Mouse (Mus musculus) heart, embryonic 14.5 days (tissue): Measurements from ENCODE around the gene Lrrc61. TPM values are rescaled to one million over a fixed set of nuclear protein-coding genes. Genes with fewer than 3 reads are reported as not detected.

ENCODE experiments used
- ATAC-seq: fragments of 200-750 bp; cut with Nextera tagmentation; 2 replicates; pipeline ENCODE4 v1.8.0; 2017; ENCODE audit warnings: low read depth, moderate TSS enrichment; ENCODE audit not compliant: insufficient number of reproducible peaks, insufficient read depth, low FRiP score
- H3K27ac ChIP-seq, 2 experiments: fragments of 200-500 bp in 1 of 2; fragments of 300-500 bp in 1 of 2; sonication (generic) in 1 of 2; replicated peaks in 1 of 2; 2 replicates each; pipeline ENCODE4 v1.5.1; 2012 to 2014; ENCODE audit warnings: low read depth in 2 of 2, low read length in 2 of 2, control low read depth in 1 of 2, mild to moderate bottlenecking in 1 of 2, mixed read lengths in 1 of 2; ENCODE audit not compliant: control insufficient read depth in 1 of 2, insufficient read depth in 1 of 2
- H3K27me3 ChIP-seq: fragments of 300-500 bp; sonication (generic); 2 replicates; pipeline ENCODE4 v1.6.1; 2014; ENCODE audit warnings: mild to moderate bottlenecking, low read length, control low read depth; ENCODE audit not compliant: control insufficient read depth, insufficient read depth
- H3K36me3 ChIP-seq: fragments of 300-500 bp; sonication (generic); 2 replicates; pipeline ENCODE4 v1.6.1; 2014; ENCODE audit warnings: mild to moderate bottlenecking, control low read depth, low read length, mixed read lengths; ENCODE audit not compliant: control insufficient read depth, insufficient read depth
- H3K4me1 ChIP-seq, 2 experiments: fragments of 200-500 bp in 1 of 2; fragments of 300-500 bp in 1 of 2; sonication (generic) in 1 of 2; 2 replicates each; pipeline ENCODE4 v1.6.1; 2012 to 2014; ENCODE audit warnings: low read length in 2 of 2, control low read depth in 1 of 2, mixed read lengths in 1 of 2; ENCODE audit not compliant: control insufficient read depth in 2 of 2, insufficient read depth in 2 of 2
- H3K4me2 ChIP-seq: fragments of 300-500 bp; sonication (generic); 2 replicates; pipeline ENCODE4 v1.6.1; 2014; ENCODE audit warnings: mild to moderate bottlenecking, low read length
- H3K4me3 ChIP-seq, 2 experiments: fragments of 200-500 bp in 1 of 2; fragments of 300-500 bp in 1 of 2; sonication (generic) in 1 of 2; 2 replicates each; pipeline ENCODE4 v1.5.1; 2012 to 2014; ENCODE audit warnings: low read length in 2 of 2, mild to moderate bottlenecking in 2 of 2, control low read depth in 1 of 2, low read depth in 1 of 2, moderate library complexity in 1 of 2; ENCODE audit not compliant: control insufficient read depth in 1 of 2, insufficient read depth in 1 of 2
- H3K9ac ChIP-seq: fragments of 300-500 bp; sonication (generic); 2 replicates; pipeline ENCODE4 v1.6.1; 2014; ENCODE audit warnings: mild to moderate bottlenecking, low read length
- H3K9me3 ChIP-seq: fragments of 300-500 bp; sonication (generic); 2 replicates; pipeline ENCODE4 v1.6.1; 2016; ENCODE audit warnings: low read length, control low read depth; ENCODE audit not compliant: control insufficient read depth
- WGBS: fragments of 180-500 bp; shearing (Covaris S2); extraction: QIAGEN DNeasy Blood & Tissue Kit; methylation state at CpG from one replicate; pipeline ENCODE4 v1.1.7; 2014; 5-methylcytosine and 5-hydroxymethylcytosine counted together
- polyA plus RNA-seq: library from polyadenylated mRNA; unstranded; fragments of >200 nt; fragmentation: Nextera tagmentation; extraction: Ambion mirVana; gene quantifications from 2 replicates; pipeline ENCODE4 v1.2.1, GENCODE M21; 2014

Lrrc61 gene
- polyA plus RNA-seq, 1 experiment from 2014 or later: 4.9 TPM

DNA sequence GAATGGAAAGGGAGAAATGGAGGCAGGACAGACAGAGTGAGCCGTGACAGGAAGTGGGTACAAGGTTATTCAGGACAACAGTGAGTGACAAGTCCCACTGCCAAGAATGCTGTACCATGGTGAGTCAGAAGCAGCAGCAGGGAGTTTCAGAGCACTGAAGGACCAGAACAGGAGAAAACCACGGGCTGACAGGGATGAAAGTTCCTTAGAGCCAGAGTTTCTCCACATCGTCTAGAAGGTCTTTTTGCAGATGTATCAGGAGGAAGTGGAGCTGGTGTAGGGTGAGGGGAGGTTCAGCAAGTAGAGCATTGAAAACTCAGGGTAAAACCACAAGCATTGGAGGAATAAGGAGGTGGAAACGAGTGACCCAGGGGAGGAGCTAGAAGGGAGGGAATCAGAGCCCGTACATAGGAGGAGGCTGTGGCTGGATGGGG is 24.6 kb downstream of the Lrrc61 start:
- no peak overlapping the region for H3K4me3 ChIP-seq
- H3K4me2 ChIP-seq: peak overlapping the region; percentile 48
- H3K4me1 ChIP-seq: peaks cover 16 to 30% of the 10 kb centered on the region in 2 experiments
- WGBS: 7% methylated on average over 5 of the region's 5 CpGs
- no peaks in the 10 kb centered on the region for H3K27me3 ChIP-seq
- H3K9me3 ChIP-seq: no peaks in the 10 kb centered on the region
- peak; percentile 57; the same call in 1 of the 2 replicates for ATAC-seq
- H3K27ac ChIP-seq: peak overlapping the region; percentile 75
- H3K9ac ChIP-seq: peak overlapping the region; percentile 52
- H3K36me3 ChIP-seq: no peaks in the 10 kb centered on the region

DNA sequence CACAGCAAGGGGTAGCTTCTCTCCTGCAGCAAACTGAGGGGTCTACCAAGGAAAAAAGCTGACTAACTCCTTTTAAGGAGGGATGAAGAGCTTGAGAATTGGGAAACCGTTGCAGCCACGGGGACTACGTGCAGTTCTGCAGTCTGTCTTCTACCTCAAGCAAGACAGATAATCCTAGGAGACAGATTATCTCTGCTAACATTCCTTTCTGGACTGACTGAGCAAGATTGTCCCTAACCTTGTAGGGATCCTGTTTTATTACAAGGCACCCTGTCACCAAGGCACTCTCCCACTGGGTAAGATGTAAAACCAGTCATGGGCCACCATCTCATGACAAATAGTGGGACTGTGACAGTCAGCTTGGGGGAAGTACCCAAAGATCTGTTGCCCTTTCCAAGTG is 26.7 kb downstream of the Lrrc61 start:
- Histone ChIP-seq H3K4me2 (no peak overlapping the region), H3K36me3 (no peaks in the 10 kb centered on the region), H3K9ac (no peak overlapping the region), H3K27me3 (no peaks in the 10 kb centered on the region), H3K4me1 (peaks cover 16 to 30% of the 10 kb centered on the region in 2 experiments), H3K4me3 (no peak overlapping the region), H3K27ac (peak overlapping the region; percentile 7 to 42), H3K9me3 (no peaks in the 10 kb centered on the region)
- 8% methylated on average over 3 of the region's 3 CpGs for WGBS
- ATAC-seq: no peak

DNA sequence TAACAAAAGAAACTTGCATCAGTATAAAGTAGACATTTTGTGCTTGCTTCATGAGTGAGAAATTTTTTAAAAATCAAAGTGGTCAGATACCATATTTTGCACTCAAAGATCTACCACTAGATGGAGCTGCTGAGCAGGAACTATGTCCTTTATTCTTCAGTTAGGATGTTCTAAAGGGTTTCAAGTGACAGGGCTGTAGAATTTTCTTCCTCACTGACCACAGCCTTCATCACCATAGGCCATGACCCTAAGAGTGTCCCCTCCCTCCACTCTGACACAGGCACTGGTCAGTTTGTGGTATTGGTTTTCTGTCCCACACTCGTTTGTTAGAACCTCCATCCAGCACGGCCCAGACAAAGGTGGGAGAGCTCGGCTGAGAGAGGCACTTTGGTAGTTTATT is 27.4 kb downstream of the Lrrc61 start:
- Histone ChIP-seq H3K27ac (no peak overlapping the region), H3K9ac (no peak overlapping the region), H3K36me3 (no peaks in the 10 kb centered on the region), H3K27me3 (no peaks in the 10 kb centered on the region), H3K9me3 (no peaks in the 10 kb centered on the region), H3K4me1 (peaks cover 16 to 30% of the 10 kb centered on the region in 2 experiments), H3K4me3 (no peak overlapping the region), H3K4me2 (no peak overlapping the region)
- 56% methylated on average over 3 of the region's 3 CpGs for WGBS
- ATAC-seq: no peak

DNA sequence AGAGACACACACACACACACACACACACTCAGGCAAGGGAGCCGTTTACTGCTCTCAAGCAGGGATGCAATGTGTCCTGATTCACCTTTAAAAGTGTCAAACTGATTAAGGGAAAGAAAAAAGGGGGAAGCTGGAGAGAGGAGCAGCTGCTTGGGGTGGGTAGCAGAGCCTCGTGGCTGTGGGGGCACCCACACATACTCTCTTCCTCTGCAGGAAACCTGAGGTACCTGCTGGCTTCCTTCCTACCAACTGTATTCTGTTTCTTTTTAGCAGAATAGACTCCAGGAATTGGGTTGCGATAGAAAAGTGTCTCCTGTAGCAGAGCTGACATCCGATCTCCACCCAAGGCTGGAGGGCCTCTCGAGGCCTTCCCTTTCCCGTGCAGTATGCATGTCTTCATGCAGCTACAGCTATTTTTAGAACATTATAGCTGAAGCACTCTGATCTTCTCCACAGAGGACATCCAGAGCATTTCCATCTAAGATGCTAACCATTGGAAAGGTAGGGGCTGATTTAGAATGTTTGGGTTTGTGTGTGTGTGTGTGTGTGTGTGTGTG is 34.7 kb downstream of the Lrrc61 start, which contains the start of gene Gm45021:
Gene Gm45021 (plus strand): TSS at position 417 of the 557 bp plus-strand sequence.
- Histone ChIP-seq H3K4me2 (peak within 1 kb of the TSS; percentile 23; the same call in 1 of the 2 replicates), H3K4me3 (no peak within 1 kb of the TSS), H3K27ac (peak within 1 kb of the TSS; percentile 86), H3K4me1 (peaks cover 16 to 18% of the 10 kb centered on the region in 2 experiments), H3K9ac (peak within 1 kb of the TSS; percentile 58), H3K36me3 (no peaks in the 10 kb centered on the region), H3K9me3 (no peaks in the 10 kb centered on the region), H3K27me3 (no peaks in the 10 kb centered on the region)
- no peak for ATAC-seq
- WGBS: 12% methylated on average over 6 of the region's 6 CpGs

DNA sequence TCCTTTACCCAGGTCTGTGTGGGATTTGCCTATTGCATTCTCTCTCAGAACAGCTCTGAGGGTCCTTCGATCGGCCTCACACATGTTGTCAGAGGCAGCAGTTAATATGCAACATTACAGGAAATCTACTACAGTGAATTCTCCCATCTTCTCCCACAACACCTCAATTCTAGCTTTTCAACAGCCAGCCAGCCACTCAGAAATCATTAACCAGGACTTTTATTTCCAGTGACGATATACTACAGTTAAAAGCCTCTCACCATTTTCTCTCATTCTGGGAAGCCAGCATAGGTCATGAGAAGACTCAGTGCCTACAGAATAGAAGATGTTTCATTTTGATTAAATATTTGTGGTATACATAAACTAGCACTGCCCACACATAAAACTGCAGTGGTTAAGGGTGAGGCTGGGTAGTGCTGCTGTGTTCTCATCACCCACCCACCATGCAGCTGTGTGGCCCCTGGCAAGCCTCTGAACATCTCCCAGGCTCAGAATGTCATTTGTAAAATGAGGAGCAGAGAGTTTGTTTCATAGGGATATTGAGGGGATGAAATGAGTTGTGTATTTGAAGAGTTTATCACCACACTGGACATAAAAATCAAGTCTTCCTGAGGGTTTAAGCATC is 36.7 kb downstream of the Lrrc61 start:
- Histone ChIP-seq H3K4me3 (no peak overlapping the region), H3K27ac (no peak overlapping the region), H3K36me3 (peaks cover 11% of the 10 kb centered on the region), H3K9me3 (peaks cover 3% of the 10 kb centered on the region), H3K27me3 (no peaks in the 10 kb centered on the region), H3K4me1 (peaks cover 23 to 30% of the 10 kb centered on the region in 2 experiments), H3K9ac (no peak overlapping the region), H3K4me2 (no peak overlapping the region)
- WGBS: 91% methylated on average over 3 of the region's 3 CpGs
- ATAC-seq: no peak

DNA sequence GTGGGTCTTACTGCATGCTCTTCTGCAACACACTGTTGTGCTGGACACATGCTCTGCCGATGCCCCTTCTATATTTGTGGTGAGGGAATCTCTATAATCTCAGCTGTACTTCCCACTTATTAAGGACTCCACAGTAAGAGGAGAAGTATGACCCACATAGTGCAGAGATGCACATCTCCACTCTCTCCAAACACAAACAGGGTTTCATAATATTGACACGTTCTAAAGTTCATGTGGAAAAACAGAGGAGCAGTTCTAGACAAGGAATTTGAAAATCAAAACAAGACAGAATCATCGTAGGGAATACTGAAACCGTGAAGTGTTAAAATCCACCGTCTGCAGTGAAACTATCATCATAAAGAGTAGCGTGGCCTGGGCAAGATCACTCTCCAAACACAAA is 37.3 kb downstream of the Lrrc61 start:
- peaks cover 16% of the 10 kb centered on the region for H3K36me3 ChIP-seq
- H3K4me1 ChIP-seq: peaks cover 23 to 30% of the 10 kb centered on the region in 2 experiments
- peaks cover 8% of the 10 kb centered on the region for H3K9me3 ChIP-seq
- WGBS: 89% methylated on average over 6 of the region's 6 CpGs
- no peak overlapping the region for H3K4me2 ChIP-seq
- H3K9ac ChIP-seq: no peak overlapping the region
- no peak for ATAC-seq
- no peak overlapping the region for H3K27ac ChIP-seq
- H3K27me3 ChIP-seq: no peaks in the 10 kb centered on the region
- H3K4me3 ChIP-seq: no peak overlapping the region

DNA sequence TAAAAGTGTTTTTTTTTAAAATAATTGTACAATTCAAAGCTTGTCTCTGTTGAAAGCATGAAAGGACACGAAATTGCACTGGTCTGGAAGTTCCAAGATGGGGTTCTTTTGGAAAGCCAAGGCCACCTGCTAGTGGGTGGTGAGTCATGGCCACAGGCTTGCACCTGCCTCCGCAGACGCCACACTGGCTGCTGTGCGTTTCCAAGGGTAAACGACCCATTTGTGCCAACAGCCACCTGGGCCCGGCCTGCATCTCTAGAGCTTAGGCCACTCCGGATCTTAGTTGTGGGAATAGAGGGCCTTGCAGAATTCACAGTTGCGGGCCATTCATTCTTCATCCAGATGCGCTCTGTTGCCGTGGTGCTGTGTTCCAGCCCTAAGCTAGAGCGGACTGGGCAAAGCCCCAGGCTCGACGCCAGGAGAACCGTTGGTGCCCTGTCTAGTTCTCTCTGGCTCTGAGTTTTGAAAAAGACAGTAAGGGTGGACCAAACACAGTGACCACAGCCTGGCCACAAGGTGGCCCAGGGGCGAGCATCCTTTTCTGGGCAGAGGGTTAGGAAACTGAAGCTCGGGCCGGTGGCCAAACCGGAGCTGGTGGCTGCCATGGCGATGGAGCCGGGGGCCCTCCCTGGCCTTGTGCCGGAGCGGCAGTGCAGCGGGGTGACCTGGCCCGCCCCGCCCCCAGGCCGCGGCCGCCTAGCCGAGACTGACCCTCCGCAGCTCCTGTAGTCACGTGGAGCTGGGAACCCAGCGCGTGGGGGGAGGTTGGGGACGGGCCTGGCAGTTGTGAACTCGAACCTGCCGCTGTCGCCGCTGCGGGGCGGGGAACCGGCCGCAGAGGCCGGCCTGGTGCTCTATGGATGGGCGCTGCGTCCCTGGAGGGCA is 38.8 kb downstream of the Lrrc61 start, which contains the start of the genes Repin1 and Gm44965:
Gene Repin1 (plus strand): TSS at position 726 of the 885 bp plus-strand sequence.
Gene Gm44965 (plus strand): TSS at position 784 of the 885 bp plus-strand sequence.
- peaks cover 20% of the 10 kb centered on the region for H3K9me3 ChIP-seq
- 9% methylated on average over 41 of the region's 45 CpGs for WGBS

More for the DNA sequence above, 38.8 kb downstream of the Lrrc61 start, which contains the start of the genes Repin1 and Gm44965:
- H3K4me2 ChIP-seq: peak within 1 kb of the TSS; percentile 88
- peak within 1 kb of the TSS; percentile 74 to 95 for H3K4me3 ChIP-seq
- no peaks in the 10 kb centered on the region for H3K27me3 ChIP-seq
- peaks cover 23 to 30% of the 10 kb centered on the region in 2 experiments for H3K4me1 ChIP-seq
- ATAC-seq: peak; percentile 90
- peak within 1 kb of the TSS; percentile 94 for H3K9ac ChIP-seq
- H3K27ac ChIP-seq: peak within 1 kb of the TSS; percentile 90 to 92
- H3K36me3 ChIP-seq: peaks cover 31% of the 10 kb centered on the region
